Mouse (Mus musculus) stomach, postnatal 0 days (tissue): ENCODE data around the gene Mdga2. TPM values are rescaled to one million over a fixed set of nuclear protein-coding genes. Genes with fewer than 3 reads are reported as not detected.

Source experiments
- ATAC-seq: fragments of 200-750 bp; cut with Nextera tagmentation; 2 replicates; pipeline ENCODE4 v1.8.0; 2017; ENCODE audit not compliant: low FRiP score, low TSS enrichment
- DNase-seq: peaks from one replicate; pipeline ENCODE4 v3.0.0-alpha.2; 2016; ENCODE audit warnings: low spot score
- H3K27ac ChIP-seq: fragments of 300-500 bp; sonication (generic); replicated peaks from 2 replicates; pipeline ENCODE4 v1.5.1; 2014; ENCODE audit warnings: mild to moderate bottlenecking, control low read depth
- H3K27me3 ChIP-seq: fragments of 300-500 bp; sonication (generic); 2 replicates; pipeline ENCODE4 v1.6.1; 2014; ENCODE audit warnings: low read length; ENCODE audit not compliant: control insufficient read depth, insufficient read depth
- H3K36me3 ChIP-seq: fragments of 300-500 bp; sonication (generic); 2 replicates; pipeline ENCODE4 v1.6.1; 2014; ENCODE audit warnings: low read length, mixed read lengths; ENCODE audit not compliant: control insufficient read depth, insufficient read depth
- H3K4me1 ChIP-seq: fragments of 300-500 bp; sonication (generic); replicated peaks from 2 replicates; pipeline ENCODE4 v1.6.1; 2014; ENCODE audit warnings: antibody characterized with exemption; ENCODE audit not compliant: control insufficient read depth, insufficient read depth
- H3K4me2 ChIP-seq: fragments of 300-500 bp; sonication (generic); replicated peaks from 2 replicates; pipeline ENCODE4 v1.6.1; 2014; ENCODE audit warnings: low read depth, mild to moderate bottlenecking, control low read depth, moderate library complexity
- H3K4me3 ChIP-seq: fragments of 300-500 bp; sonication (generic); 2 replicates; pipeline ENCODE4 v1.5.1; 2014; ENCODE audit warnings: low read depth, low read length, control low read depth
- H3K9ac ChIP-seq: fragments of 300-500 bp; sonication (generic); 2 replicates; pipeline ENCODE4 v1.6.1; 2014; ENCODE audit warnings: mild to moderate bottlenecking, low read length, control low read depth, mixed read lengths
- H3K9me3 ChIP-seq: fragments of 300-500 bp; sonication (generic); 2 replicates; pipeline ENCODE4 v1.6.1; 2016; ENCODE audit warnings: low read length; ENCODE audit not compliant: control insufficient read depth
- CTCF ChIP-seq: IDR thresholded peaks from 2 replicates; pipeline ENCODE4 v1.5.1; 2016; ENCODE audit warnings: antibody characterized with exemption, low read depth, mild to moderate bottlenecking, moderate library complexity
- EP300 ChIP-seq: optimal IDR thresholded peaks from 2 replicates; pipeline ENCODE3; 2016; ENCODE audit warnings: antibody characterized with exemption
- WGBS: fragments of 180-500 bp; shearing (Covaris S2); extraction: QIAGEN DNeasy Blood & Tissue Kit; methylation state at CpG from one replicate; pipeline ENCODE4 v1.1.7; 2014; 5-methylcytosine and 5-hydroxymethylcytosine counted together
- polyA plus RNA-seq: library from polyadenylated mRNA; unstranded; fragments of >200 nt; fragmentation: Nextera tagmentation; extraction: Ambion mirVana; gene quantifications from 2 replicates; pipeline ENCODE4 v1.2.1, GENCODE M21; 2015

Mdga2 gene
- polyA plus RNA-seq, 1 experiment from 2014 or later = 0.45 TPM

- no peak for ATAC-seq
- DNase-seq = no peak
- no peaks in the 10 kb centered on the region for H3K9me3 ChIP-seq
- H3K27ac ChIP-seq = no peak overlapping the region
- H3K27me3 ChIP-seq = no peaks in the 10 kb centered on the region
- no peak for TF ChIP-seq EP300
- TF ChIP-seq CTCF = no peak
- no peak overlapping the region for H3K9ac ChIP-seq
- no peak overlapping the region for H3K4me3 ChIP-seq
- H3K4me2 ChIP-seq = no peak overlapping the region
- 50% methylated on average over 1 of the region's 1 CpGs for WGBS
- H3K36me3 ChIP-seq = no peaks in the 10 kb centered on the region
- H3K4me1 ChIP-seq = no peaks in the 10 kb centered on the region
Measured at GRCm38 (mm10) chr12:66640408-66640807, 581.9 kb downstream of the Mdga2 start.

- no peaks in the 10 kb centered on the region for H3K36me3 ChIP-seq
- H3K27me3 ChIP-seq = no peaks in the 10 kb centered on the region
- ATAC-seq = no peak
- H3K9me3 ChIP-seq = no peaks in the 10 kb centered on the region
- DNase-seq = no peak
- H3K9ac ChIP-seq = no peak overlapping the region
- TF ChIP-seq EP300 = no peak
- TF ChIP-seq CTCF = no peak
- H3K4me1 ChIP-seq = no peaks in the 10 kb centered on the region
- no peak overlapping the region for H3K27ac ChIP-seq
- no peak overlapping the region for H3K4me2 ChIP-seq
- 69% methylated on average over 3 of the region's 3 CpGs for WGBS
- no peak overlapping the region for H3K4me3 ChIP-seq
Measured at GRCm38 (mm10) chr12:66619944-66620343, 602.4 kb downstream of the Mdga2 start.

GRCm38 (mm10) chr12:66591617-66592230, 630.6 kb downstream of the Mdga2 start:
- TF ChIP-seq EP300 (no peak), CTCF (no peak)

GRCm38 (mm10) chr12:66565396-66565795, 657.0 kb downstream of the Mdga2 start:
- Histone ChIP-seq H3K9ac (no peak overlapping the region), H3K4me3 (no peak overlapping the region), H3K4me1 (no peaks in the 10 kb centered on the region), H3K27me3 (no peaks in the 10 kb centered on the region), H3K27ac (no peak overlapping the region), H3K36me3 (no peaks in the 10 kb centered on the region), H3K4me2 (no peak overlapping the region), H3K9me3 (no peaks in the 10 kb centered on the region)
- no peak for TF ChIP-seq CTCF
- TF ChIP-seq EP300 = no peak
- DNase-seq (no peak), ATAC-seq (no peak)
- 88% methylated on average over 1 of the region's 1 CpGs for WGBS

More at GRCm38 (mm10) chr12:66591617-66592230, 630.6 kb downstream of the Mdga2 start:
- ATAC-seq = no peak
- Histone ChIP-seq H3K9me3 (no peaks in the 10 kb centered on the region), H3K4me2 (no peak overlapping the region), H3K4me3 (no peak overlapping the region), H3K27ac (no peak overlapping the region), H3K36me3 (no peaks in the 10 kb centered on the region), H3K4me1 (no peaks in the 10 kb centered on the region), H3K9ac (no peak overlapping the region), H3K27me3 (no peaks in the 10 kb centered on the region)
- DNase-seq = no peak
- 67% methylated on average over 1 of the region's 1 CpGs for WGBS

- WGBS = 69% methylated on average over 3 of the region's 3 CpGs
- DNase-seq = no peak
- Histone ChIP-seq H3K4me2 (no peak overlapping the region), H3K36me3 (no peaks in the 10 kb centered on the region), H3K4me1 (no peaks in the 10 kb centered on the region), H3K9me3 (no peaks in the 10 kb centered on the region), H3K27me3 (no peaks in the 10 kb centered on the region), H3K27ac (no peak overlapping the region), H3K4me3 (no peak overlapping the region), H3K9ac (no peak overlapping the region)
- TF ChIP-seq CTCF (no peak), EP300 (no peak)
- no peak for ATAC-seq
Measured at GRCm38 (mm10) chr12:66556846-66557245, 665.5 kb downstream of the Mdga2 start.

- no peak overlapping the region for H3K4me2 ChIP-seq
- no peaks in the 10 kb centered on the region for H3K9me3 ChIP-seq
- no peaks in the 10 kb centered on the region for H3K4me1 ChIP-seq
- H3K27ac ChIP-seq = no peak overlapping the region
- ATAC-seq (no peak), DNase-seq (no peak)
- no peaks in the 10 kb centered on the region for H3K27me3 ChIP-seq
- WGBS = 51% methylated on average over 2 of the region's 2 CpGs
- H3K9ac ChIP-seq = no peak overlapping the region
- TF ChIP-seq EP300 = no peak
- TF ChIP-seq CTCF = no peak
- H3K4me3 ChIP-seq = no peak overlapping the region
- H3K36me3 ChIP-seq = no peaks in the 10 kb centered on the region
Measured at GRCm38 (mm10) chr12:66556178-66556820, 666.0 kb downstream of the Mdga2 start.
